Mouse (Mus musculus): Measurements from ENCODE around the gene Gm26897. TPM values are rescaled to one million over a fixed set of nuclear protein-coding genes. Genes with fewer than 3 reads are reported as not detected.

Gm26897 gene
- total RNA-seq, 2 experiments from 2014 or later, result not detected

DNA sequence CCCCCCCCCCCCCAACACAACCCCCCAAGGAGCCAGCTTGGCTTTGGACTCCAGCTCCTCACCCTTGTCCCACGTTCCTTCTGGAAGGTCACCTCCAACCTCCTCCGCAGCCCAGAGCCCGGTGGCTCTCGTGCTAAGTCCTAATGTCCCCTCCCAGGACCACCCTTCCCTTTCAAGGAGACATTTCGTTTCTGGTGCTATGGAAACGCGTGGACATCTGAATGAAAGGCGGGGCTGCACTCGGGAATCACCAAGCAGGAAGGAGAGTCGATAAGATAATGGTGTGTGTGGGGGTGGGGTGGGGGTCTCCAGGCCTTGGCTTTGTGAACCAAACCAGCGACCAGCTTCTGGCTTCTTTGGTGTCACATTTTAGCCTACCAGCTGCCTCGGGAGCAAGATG is 27.9 kb downstream of the Gm26897 start:
- Histone ChIP-seq H3K4me3 (peak overlapping the region; percentile 48), H3K27ac (peak overlapping the region; percentile 86)
- no peak for DNase-seq (ENCODE audit: low spot score in 2 of 2)
- no peak for TF ChIP-seq CTCF (conservative IDR thresholded peaks at IDR 0.05)

DNA sequence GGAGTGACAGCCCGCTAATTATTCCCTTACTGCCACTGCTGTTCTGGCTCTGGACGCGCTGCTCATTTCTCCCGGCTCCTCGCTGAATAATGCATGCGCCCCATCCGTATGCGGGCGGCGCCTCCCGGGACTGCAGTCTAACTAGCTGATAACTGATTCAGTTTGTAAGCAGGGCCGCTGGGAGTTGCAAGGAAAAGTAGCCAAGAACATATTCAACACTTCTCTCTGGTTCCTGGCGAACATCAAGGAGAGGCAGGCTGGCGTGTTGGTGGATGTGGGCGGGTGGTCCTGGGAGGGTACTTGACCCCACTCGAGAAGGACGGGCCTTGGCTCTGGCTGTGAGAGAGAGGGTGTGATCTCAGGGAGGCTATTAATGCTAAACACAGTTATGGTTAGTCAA is 28.4 kb downstream of the Gm26897 start:
- peak overlapping the region; percentile 48; the same call in 1 of the 2 replicates for H3K4me3 ChIP-seq
- TF ChIP-seq CTCF (conservative IDR thresholded peaks at IDR 0.05), result peak; percentile 70
- peak; percentile 77 to 88 for DNase-seq (ENCODE audit: low spot score in 2 of 2)
- H3K27ac ChIP-seq, result peak overlapping the region; percentile 86

DNA sequence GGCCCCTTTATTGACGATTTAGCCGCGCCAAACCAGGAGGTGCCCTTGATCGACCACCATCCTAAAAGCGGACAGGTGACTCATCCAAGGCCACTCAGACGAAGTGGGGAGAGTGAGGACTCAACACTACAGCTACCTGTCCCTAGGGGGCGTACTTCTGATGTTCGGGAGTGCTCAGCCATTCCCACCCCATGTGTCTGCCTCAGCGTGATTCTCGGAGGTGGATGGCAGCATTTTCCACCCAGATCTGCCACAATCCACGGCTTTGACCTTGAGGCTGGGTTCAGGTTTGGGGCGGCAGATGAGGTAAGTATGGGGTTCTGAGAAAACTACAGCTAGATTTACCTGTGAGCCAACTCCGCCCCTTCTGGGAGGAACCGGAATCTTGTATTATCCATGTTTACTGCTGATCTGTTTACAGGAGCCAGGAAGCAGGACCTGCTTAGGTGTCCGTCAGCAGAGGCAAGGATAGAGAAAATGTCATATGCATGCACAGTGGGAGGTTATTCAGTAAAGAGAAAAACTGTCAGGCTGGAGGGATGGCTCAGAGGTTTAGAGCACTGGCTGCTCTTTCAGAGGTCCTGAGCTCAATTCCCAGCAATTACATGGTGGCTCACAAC is 32.1 kb downstream of the Gm26897 start:
- H3K4me3 ChIP-seq, result no peak overlapping the region
- TF ChIP-seq CTCF (conservative IDR thresholded peaks at IDR 0.05), result no peak
- no peak overlapping the region for H3K27ac ChIP-seq
- no peak for DNase-seq (ENCODE audit: low spot score in 2 of 2)

DNA sequence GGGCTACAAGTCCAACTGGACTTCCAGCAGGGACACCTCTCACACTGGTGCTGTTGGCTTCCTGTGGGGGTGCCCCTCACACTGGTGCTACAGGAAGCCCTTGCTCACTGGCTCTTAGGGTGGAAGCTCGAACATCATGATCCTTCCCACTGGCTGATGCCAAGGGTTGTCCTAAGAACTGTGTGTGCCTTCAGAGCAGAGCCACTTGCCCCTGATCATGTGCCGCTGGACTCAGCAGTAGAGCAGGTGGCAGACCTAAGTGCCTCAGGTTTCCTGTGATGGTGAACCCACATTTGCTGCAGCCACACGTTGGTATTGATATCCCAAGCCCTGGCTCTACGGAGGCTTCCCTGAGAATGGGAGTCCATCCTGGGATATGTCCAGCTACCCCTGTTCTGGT is 33.0 kb downstream of the Gm26897 start:
- DNase-seq (ENCODE audit: low spot score in 2 of 2), result no peak
- H3K4me3 ChIP-seq, result no peak overlapping the region
- no peak overlapping the region for H3K27ac ChIP-seq
- no peak for TF ChIP-seq CTCF (conservative IDR thresholded peaks at IDR 0.05)

DNA sequence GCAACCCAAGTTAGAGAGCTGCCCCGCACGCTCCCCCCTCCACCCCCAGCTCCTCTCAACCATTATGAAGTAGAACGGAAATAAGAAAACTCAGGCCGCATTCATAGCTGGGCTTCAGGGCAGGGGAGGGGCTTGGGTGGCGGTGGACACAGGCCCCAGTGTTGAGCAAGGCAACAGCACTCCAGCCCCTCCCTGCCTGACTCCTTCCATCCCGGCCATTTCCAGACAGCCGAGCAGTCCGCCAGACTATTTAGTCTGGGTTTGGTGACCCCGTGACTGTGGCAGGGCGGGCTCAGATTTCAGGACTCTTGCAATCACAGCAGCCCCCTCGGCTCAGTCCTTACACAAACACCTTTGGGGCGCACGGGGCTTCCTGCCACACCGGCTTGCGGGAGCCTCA is 36.5 kb downstream of the Gm26897 start:
- no peak for DNase-seq (ENCODE audit: low spot score in 2 of 2)
- no peak overlapping the region for H3K27ac ChIP-seq
- TF ChIP-seq CTCF (conservative IDR thresholded peaks at IDR 0.05), result no peak

DNA sequence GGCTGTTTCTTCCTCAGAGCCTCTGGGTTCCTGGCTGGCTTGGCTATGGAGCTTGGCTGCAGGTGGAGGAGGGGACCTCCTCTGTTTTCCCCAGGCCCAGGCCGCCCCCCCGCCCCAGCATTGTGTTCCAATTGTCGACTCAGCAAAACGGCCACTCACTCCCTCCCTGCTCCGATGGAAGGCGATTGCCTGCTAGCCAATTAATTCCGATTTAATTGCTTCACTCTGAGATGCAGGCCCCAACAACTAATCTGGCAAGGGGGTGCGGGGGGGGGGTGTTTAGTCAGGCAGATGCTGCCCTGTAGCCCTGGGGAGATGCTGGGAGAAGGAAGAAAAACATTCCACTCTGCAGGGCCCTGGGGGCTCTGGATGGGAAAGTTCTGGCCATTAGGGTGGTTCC is 38.4 kb downstream of the Gm26897 start:
- no peak for TF ChIP-seq CTCF (conservative IDR thresholded peaks at IDR 0.05)
- Histone ChIP-seq H3K27ac (no peak overlapping the region), H3K4me3 (no peak overlapping the region)

More for the DNA sequence above, 36.5 kb downstream of the Gm26897 start:
- no peak overlapping the region for H3K4me3 ChIP-seq

DNA sequence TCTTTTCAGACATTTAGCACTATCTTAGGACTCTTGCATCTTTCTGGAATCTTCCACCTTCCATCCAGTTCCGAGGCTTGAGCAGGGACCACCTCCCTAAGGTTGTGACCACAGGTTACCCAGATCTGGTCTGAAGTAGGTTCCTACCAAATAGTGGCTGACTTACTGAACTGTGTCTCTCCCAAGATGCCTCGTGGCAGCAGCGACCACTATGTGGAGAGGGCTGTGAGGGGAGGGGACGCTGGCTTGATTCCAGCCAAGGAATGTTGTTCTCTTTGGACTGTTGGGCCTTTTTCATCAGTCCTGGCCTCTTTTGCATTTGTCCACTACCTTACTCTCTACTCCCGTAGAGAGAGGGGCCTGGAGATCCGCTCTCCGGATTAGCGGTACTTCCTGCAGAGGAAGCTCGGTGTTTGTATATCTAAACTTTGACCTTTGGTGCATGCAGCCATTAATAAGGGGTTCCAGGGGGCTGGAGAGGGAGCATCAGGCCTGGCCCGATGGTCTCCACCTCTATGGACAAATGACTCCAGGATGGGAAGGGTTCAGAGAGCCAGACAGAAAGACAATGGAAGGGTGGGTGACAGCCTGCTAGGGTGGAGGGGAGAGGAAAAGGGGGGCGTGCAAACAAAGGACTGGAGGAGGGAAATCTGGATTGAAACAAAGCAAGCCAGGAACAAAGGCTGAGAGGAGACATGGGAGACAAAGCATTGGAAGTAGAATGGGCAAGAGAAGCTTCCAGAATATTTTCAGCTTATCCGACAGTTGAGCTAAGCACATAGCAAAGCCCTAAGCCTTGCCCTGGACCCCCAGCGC is 39.1 kb downstream of the Gm26897 start:
- H3K27ac ChIP-seq, result no peak overlapping the region
- no peak overlapping the region for H3K4me3 ChIP-seq
- no peak for DNase-seq (ENCODE audit: low spot score in 2 of 2)
- no peak for TF ChIP-seq CTCF (conservative IDR thresholded peaks at IDR 0.05)

More for the DNA sequence above, 38.4 kb downstream of the Gm26897 start:
- no peak for DNase-seq (ENCODE audit: low spot score in 2 of 2)

DNA sequence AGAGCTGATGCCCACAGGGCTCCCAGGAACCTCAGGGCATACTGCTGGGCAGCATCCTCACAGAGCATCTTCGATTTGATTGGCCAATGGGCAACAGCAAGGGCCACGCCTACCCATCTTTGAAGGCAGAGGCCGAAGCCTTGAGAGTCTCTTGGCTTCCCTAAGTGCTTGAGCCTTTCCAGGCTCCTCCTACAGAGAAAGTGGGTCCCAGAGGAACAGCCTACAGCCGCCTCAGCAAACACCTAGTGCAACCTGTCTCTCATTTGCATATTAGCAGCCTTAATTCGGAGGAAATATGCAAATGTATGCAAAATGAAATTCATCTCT is 39.6 kb downstream of the Gm26897 start:
- no peak overlapping the region for H3K27ac ChIP-seq
- no peak for TF ChIP-seq CTCF (conservative IDR thresholded peaks at IDR 0.05)

DNA sequence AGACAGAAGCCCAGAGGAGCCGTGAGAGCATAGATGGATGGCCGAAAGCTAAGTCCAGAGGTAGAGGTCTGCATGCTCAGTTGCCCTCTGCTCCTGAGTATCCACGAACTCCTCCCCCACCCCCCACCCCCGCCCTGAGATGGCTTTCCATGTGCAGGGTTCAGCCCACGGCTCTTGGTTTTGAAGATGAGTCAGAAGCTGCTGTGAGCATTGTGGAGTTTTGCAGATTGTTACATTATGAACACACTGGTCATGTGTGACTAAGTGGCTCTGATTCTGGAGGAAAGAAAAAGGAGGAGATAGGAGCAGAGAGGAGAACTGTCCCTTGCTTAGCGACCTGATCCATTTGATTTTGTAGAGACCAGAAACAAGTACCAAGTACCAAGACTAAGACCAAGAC is 42.5 kb downstream of the Gm26897 start:
- no peak for DNase-seq (ENCODE audit: low spot score in 2 of 2)
- Histone ChIP-seq H3K27ac (no peak overlapping the region), H3K4me3 (no peak overlapping the region)
- no peak for TF ChIP-seq CTCF (conservative IDR thresholded peaks at IDR 0.05)

More for the DNA sequence above, 39.6 kb downstream of the Gm26897 start:
- H3K4me3 ChIP-seq, result no peak overlapping the region
- no peak for DNase-seq (ENCODE audit: low spot score in 2 of 2)

DNA sequence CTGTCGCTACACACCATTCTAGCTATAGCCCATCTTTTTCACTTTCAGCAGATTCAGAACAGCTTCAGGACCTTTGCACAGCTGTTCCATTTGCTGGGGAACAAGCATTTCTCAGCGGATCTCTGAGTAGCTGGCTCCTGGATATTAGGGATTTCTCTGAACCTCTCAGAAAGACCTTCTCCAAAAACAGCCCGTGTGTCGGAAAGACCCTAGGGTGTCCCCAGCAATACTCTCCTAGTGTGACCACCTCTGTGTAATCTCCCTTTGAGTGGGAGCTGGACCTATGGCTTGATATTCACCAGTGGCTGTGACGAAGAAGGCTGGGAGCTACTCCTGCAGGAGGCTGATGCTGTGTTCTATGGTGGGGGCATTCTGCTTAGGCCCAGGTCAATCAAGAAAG is 44.4 kb downstream of the Gm26897 start:
- no peak for TF ChIP-seq CTCF (conservative IDR thresholded peaks at IDR 0.05)
- Histone ChIP-seq H3K27ac (no peak overlapping the region), H3K4me3 (no peak overlapping the region)
- no peak for DNase-seq (ENCODE audit: low spot score in 2 of 2)

DNA sequence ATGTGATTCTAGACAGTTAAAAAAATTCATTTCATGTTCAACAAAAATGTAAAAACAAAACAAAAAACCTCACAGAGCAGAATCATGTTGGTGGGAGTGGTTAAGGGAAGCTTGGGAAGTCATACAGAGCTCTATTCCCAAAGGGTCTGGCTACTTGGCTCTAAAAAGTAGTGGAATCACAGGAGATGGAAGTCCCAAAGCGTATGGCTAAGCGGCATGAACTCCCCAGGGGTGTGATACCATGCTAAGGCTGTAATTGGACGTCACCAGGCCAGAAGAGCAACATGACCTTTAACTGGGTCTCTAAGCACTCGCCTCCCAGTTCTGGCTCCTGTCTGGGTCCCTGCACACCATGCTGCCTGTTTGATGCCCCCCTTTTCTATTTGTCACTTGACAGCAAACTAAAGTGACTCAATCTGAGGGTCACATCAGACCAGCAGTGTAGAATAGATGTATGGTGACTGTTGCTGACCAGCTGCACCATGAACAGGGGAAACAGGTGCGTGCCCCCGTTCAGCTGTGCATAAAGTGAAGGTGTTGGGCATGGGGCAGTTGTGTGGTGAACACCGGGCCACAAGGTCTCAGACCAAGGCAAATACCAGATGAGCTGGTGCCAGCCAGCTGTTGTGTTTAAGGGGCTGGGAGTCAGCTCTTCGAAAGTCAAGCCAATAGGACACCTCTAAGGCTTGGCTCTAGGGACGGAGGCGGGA is 46.2 kb downstream of the Gm26897 start:
- H3K4me3 ChIP-seq, result no peak overlapping the region
- TF ChIP-seq CTCF (conservative IDR thresholded peaks at IDR 0.05), result no peak
- no peak for DNase-seq (ENCODE audit: low spot score in 2 of 2)
- H3K27ac ChIP-seq, result no peak overlapping the region

All from layer of hippocampus, adult 2 months (tissue).